Mouse (Mus musculus) frontal cortex, postnatal 36 days (tissue): ENCODE measurements at regions not wholly inside any gene's neighbourhood (a gene's known extent, or its start where the extent isn't known, plus 50 kb on each side); places are given as distances from the start of the nearest gene placed in this dataset.
A peak's percentile ranks its signal among the peaks of the same experiment; 100 is the strongest.

Experiments
- DNase-seq, 2 experiments: peaks; one replicate each; pipeline ENCODE4 v3.0.0; 2022; ENCODE audit warnings: low spot score in 2 of 2

DNA sequence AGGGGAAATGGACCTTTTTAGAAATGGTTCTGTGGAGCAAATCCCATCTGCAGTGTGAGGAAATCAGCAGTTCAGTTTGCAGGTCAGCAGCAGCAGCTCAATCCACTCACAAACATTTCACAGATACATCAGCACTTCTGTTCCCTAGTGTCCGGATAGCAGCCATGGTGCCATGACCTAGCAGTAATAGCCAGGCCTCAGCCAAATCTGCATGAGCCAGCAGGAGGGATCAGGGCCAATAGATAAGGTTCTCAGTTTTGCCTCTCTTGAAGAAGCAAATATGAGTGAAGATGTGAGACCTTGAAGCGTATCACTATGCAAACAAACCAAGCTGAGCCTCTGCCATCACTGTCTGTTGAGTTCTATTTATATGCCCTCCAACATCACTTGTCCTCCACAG is 380.7 kb upstream of the Chrm3 start:
- DNase-seq: no peak

DNA sequence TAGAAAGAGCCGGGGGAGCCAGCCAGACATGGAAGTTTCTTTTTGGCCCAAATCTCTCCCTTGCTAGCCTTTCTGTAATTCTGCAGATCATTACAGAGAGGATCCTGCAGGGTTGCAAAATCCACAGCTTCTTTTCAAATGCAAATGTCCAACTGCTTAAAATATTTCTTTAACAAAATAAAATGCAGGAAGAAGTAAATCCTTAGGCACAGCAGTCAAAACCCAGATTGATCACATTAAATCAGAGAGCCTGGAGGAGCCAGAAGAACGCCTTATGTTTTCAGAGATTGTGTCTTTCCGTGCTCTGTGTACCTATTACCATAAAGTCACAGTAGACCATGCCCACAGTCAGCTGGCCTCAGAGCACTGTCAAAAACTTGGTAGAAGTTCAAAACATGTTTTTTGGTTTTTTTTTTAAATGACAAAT is 365.1 kb upstream of the Chrm3 start:
- DNase-seq: no peak

DNA sequence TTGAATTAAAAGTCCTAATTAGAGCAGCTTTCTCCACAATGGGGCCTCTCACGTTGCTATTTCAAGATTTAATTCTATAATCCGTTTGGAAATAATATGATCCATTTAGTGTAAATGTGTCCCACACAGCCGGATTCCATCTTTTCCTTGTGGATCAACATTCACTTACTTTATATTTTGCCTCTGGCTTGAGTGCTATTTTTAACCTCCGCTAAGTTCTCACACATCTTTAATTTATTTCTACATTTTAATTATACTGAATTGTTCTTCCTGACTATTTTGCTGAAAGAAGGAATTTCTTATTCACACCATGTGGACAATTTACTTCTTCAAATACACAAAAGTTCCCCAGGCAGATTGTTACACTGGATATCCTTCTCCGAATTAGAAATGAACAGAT is 364.7 kb upstream of the Chrm3 start:
- DNase-seq: no peak

DNA sequence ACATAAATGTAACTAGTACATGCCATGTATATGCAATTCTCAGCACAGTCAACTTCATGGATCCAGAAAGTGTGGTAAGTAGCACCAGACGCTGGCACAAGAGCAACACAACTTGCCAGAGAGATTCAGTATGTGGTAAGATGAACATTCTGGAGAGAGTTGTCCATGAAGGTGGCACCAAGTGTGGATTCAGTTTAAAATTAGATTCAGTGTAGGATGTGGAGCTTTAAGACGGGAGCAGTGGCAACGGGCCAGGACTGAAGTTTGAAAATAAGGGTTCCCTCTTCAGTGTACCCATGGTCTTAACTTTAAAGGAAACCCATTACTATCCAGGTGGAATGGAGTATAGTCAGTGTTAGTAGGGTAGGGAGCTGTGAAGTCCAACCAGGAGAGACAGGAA is 360.0 kb upstream of the Chrm3 start:
- peak; percentile 19 to 61 for DNase-seq

DNA sequence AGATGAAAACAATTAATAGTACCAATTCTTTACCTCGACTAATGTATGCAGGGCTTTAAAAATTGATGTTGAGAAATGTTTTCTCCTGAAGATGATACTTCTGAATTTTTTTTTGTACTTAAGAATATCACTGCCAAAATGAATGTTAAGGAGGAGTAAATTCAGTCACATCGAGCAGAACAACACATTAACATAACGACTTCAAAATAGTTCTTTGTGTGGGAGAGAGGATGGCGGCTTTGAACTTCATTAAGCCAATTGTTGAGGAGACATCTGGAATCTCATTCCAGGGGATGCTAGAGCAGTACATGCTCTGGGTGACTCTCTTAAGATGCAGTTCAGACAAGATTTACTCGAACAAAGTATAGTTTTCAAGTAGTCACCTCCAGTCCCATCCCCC is 350.8 kb upstream of the Chrm3 start:
- peak in 1 of 2 experiments; percentile 24 for DNase-seq

DNA sequence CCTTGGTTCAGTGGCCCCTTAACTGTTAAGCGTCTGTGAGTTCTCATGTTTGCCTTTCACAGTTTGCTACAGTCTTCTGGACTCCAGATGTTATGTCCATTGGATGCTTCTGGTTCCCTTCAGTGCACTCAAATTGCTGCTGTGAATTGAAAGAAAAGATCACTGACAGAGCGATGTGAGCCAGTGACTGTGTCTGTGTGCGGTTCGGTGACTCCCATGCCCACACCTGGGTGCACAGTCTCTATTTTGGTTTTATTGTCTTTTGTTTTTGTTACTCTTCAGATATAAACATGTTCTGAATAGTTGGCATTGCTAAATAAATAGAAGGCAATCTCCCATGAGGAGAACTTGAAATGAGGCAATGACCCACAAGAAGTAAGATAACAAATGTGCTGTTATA is 350.3 kb upstream of the Chrm3 start:
- DNase-seq: no peak

DNA sequence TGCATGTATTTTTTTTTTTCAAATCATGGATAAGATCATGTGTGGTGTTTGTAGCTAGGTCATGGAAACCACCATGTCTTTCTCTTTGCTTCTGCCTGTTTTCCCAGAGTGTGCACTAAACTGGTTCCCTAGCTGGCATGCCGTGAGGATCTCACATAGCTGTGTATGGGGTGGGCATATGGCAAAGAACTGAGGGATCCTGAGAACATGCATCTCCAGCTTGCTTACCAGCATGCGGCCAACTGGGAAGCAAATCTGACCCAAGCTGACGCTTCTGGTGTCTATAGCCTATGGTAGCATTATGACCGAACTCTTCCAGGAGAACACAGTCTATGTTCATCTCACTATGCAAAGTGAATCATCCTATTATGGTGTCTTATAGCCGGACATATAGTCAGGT is 336.5 kb upstream of the Chrm3 start:
- DNase-seq: no peak

DNA sequence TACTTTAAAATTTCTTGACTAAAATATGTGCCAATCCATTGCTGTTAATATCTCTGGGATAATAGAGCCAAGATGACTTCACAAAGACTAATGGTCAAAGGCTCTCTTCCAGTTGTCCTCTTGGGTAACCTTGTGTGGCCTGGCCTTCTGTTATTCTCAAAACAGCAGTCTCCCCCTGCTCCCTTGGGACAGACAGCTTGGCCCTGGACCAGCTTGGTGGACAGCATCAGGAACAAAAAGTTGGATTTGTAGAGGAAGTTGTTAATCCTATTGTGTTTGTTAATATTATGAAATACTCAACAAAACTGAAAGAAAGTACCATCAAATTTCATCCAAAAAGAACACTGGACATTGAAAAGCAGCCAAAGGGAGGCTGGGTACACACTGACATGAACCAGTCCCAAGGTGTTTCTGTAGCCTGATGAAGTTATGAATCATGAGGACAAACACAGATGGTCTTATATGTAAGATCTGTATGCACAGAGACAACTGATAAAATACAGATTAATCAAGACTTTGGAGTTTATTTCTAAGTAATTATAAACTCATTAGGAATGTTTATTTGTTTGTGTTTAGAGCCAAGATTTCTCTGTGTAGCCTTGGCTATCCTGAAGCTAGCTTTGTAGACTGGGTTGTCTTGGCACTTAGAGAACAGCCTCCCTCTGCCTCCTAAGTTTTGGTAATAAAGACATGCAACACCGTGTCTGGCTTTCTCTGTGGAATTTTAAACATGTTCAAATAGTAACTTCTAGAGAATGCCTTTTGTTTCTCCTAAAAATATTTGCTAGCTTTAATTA is 335.7 kb upstream of the Chrm3 start:
- DNase-seq: no peak

DNA sequence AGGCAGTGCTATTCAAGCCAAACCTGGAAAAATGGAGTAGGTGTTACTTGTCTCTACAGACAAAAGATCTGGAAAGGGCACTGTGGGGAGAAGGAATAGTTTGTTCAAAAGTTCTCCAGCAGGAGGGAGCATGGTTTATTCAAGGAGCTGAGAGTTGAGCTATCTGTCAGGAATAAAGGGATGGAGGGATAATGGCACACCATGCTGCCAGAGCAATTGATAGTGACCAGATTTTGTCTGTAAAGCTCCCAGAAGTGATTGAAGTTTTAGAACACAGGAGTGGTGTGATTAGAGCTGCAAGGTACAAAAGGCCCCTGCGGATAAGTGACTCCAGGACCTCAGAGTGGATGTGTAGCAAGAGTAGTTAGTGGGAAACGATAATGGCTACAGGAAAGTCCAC is 330.7 kb upstream of the Chrm3 start:
- DNase-seq: no peak

DNA sequence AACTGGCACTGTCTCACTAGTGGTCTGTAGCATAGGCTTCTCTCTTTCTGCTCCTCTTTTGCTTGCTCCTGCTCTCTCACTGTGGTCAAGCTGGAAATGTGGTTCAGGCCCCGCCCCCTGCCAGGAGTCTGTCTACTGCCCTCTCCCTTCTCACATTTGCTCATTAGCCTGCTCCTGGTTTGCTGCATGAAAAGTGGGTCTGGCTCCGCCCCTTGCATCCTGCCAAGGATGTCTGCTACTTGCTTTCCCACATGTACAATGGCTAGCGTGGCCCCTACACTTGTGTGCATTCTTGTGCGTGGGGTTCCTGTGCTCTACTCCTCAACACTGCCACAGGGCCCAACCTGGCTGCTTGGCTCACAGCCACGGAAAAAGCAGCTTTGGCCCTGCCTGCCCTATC is 326.7 kb upstream of the Chrm3 start:
- DNase-seq: no peak

DNA sequence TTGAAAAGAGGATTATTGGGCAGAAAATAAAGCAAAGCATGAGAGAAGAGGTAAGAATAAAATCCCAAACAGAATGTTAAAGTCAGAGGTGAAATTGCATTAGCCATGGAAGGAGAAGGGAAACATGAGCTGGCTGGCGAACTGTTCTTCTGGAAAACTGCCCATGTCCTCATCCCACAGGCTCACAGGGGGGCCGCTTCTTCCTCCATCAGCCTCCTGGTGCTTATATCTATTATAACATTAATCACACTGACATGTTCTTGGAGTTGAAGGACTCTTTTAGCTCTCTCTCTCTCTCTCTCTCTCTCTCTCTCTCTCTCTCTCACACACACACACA is 293.4 kb upstream of the Chrm3 start:
- no peak for DNase-seq

DNA sequence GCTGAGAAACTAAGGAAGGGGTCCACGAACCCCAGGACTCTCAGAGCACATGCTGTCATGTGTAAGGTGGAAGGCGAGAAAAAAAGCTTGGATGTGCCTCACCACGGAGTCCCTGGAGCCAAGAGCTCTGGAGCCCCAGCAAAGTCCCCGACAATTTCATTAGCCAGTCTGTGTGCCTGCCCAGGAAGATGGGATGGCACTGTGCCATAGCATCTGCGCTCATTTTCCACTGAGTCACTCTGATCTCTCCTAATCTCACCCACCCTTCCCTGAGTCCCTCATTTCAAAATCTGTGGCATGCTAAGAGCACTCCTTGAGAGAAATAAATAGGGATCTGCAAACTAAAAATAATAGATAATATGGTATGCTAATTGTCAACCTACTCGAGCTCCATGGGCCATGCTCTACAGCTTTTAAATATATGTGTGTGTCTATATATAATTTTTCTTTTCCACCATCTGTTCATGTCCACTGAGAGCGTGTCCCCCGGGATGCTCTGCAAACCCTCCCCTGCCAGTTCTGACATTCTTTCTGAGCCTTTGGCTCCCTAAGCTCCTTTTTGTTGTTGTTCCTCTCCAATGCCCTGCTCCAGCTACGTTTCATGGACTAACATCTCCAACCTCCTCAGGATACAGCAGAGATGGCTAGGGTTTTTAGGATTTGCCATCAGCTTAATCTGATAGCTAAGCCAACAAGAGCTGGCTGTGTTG is 292.9 kb upstream of the Chrm3 start:
- peak; percentile 73 to 77 for DNase-seq

DNA sequence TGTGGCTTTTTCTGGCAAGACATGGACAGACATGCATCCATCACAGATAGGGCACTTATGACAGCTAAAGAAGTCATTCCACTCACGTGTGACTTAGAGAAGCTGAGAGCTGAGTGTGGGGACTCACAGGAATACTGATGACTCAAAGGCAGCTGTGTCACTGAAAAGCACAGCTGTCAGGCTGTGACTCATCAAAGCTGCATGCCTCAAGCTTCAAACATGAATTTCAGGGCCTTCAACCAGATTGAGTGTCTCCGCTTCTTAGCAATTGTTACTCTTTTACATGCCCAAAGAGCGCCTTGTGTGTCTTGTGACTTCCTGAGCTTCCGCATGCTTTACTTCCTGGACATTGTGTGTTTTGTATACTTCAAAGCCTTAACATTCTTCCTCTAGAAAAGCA is 276.2 kb upstream of the Chrm3 start:
- DNase-seq: peak; percentile 43 to 67

DNA sequence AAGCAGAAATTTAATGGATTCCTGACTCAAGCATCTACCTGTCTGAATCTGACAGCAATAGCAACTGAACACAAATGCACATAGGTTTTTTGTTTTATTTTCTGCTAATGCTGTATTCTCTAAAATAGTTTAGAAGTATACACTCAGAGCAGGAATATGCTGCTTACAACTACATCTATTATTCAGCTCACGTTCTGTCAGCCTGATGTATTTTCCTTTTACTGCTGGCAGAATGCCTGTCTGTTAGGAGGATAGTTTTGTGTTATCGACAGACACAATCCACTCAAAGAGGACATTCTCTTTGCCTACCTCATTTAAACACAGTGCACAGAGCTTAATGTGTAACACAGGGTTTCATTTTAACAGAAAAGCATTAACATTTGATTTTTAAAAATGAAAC is 269.8 kb upstream of the Chrm3 start:
- no peak for DNase-seq

DNA sequence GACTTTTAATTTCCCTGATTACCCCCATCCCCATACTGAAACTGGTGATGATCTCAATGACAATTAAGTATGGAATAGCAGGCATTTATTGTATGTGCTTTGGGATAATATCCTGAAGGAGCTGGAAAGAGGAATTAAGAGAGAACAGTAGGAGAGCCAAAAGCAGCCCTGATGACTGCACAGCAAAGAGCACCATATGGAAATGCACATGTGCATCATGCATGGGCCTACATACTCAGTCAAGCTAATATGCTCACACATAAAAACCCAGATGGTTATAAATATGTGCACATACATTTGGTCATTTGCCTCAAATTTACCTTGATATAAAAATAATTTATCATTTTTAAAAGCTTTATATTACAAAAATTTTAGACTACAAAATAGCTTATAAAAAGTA is 259.0 kb upstream of the Chrm3 start:
- DNase-seq: no peak

DNA sequence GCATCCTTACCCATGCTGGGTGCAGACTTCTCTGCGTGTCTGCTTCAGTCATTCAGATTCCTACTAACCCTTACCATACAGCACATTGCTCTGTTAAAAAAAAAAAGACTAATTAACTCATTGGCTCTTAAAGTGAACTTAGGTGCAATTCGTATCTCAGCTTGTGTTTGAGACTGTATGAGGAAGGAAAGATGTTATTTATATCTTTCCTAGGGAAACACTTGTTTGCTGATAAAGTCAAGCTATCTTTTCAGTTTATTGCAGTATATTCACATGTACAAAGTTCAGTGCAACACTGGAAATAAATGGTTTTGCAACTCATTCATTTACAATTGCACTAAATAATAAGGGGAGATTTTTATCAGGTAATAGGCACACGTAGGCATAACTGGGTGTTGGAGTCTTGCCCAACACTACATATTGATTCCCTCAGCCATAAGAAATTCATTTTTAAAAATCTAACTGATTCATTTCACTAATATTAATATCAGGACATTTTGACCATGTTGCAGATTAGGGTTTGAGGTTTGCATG is 257.8 kb upstream of the Chrm3 start:
- DNase-seq: no peak

DNA sequence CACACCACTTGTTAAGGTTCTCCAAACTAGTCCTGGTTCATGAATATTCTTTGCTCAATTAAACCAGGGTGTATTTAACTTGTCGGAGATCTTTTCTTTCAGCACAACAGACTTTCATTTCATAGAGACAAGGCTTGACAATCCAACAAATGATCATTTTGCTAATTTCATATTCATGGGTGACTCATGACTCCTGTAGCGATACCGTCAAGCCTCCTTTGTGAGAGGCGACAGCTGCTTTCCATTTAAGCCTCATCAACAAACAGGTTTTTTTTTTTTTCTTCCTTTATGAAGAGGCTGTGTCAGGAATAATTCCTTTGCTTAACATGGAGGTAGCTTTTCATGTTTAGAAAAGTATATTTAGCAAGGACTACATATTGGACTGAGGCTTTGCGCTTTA is 214.3 kb upstream of the Chrm3 start:
- peak in 1 of 2 experiments; percentile 13 for DNase-seq

DNA sequence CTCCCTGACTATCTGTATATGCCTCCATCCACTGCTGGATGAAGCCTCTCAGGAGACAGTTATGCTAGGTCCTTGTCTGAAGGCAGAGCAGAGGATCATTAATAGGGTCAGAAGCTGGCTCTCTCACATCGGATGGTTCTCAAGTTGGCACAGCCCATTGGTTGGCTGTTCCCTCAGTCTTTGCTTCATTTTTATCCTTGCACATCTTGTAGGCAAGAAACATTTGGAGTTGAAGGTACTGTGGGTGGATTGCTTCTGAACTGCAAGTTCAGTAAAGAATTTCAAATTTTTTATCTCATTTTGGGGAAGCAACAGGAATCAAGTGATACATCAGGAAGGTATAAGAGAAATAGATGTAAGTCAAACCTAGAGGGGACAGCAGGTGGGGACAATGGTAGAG is 206.2 kb upstream of the Chrm3 start:
- peak in 1 of 2 experiments; percentile 12 for DNase-seq

DNA sequence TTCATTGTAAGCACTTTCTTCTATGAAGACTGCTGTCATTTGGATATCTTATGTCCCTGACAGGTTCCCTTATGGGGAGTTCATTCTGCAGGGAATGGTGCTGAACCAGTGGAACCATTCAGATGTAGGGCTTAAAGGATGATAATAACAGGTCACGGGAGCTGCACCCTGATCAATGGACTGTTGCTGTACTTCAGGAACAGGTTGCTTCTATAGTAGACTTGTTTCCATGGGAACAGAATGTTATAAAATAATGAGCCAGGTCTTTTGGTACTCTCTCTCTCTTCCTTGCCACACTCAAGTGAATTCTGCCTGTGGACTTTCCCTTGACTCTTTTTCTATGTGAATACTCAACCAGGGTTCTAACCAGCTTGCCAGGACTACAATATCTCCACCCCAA is 196.9 kb upstream of the Chrm3 start:
- no peak for DNase-seq

DNA sequence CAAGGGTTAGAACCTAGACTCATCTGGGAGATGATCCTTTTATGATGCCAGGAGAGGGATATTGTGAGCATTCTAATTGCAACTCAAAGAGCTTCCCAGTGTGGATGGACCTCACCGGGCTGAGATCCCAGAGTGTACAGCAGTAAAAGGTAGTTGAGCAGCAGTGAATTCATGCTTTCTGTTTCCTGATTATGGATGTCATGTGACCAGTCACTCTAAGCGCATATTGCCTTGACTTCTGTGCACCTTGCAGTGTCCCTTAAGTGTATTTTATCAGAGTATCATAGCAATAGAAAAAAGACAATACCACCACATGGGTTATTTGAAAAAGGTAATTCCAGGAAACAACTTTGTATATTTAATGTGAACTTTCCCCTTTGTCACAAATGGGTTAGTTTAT is 193.9 kb upstream of the Chrm3 start:
- no peak for DNase-seq

DNA sequence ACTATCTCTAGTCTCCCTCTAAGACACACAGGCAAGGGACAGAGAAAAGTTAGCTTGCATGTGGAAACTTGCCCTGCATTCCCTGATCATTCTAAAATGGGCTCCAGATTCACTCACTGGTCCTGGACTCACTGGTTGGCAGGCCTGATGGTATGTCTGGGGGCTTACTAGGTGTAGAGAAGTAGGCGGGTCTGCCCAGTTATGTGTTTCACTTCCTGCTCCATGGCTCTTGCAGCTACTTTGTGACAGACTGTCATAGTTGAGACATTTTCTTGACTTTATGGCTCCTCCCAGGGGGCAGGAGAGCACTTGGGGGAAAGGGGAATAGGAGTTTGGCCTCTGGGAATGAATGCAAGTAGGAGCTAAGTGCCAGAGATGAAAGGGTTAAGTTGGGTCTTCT is 182.1 kb upstream of the Chrm3 start:
- no peak for DNase-seq

DNA sequence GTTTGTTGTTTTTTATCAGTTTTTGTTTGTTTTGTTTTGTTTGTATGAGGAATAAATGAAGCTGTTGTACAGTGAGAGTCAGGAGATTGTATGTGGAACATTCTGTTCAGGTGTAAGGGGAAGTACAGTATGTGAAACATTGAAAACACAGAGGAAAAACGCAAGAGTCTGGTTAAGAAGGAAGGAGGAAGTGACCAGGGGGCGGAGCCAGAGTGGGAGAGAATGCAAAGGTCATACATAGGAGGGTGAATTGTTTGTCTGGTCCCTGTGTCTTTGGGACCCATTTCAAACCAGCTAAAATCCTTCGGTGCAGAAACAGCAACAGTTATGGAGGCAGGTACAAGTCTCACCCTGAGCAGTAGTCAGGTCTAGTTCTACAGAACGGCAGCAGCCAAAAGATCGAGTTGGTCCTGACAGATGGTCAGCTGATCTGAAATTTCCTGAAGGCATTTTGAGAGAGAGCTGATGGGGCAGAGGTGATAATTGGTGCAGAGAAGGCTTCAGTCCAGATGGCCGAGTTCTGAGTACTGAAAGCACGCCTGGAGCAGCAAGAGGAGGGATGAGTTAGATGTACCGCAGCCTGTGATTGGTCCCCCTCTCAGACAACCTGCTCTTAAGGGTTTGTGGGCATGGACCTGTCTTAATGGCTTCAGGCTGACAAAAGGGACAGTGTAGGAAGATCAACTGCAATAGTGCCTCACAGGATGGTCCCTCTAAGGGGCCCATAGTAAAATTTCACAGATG is 179.7 kb upstream of the Chrm3 start:
- no peak for DNase-seq

DNA sequence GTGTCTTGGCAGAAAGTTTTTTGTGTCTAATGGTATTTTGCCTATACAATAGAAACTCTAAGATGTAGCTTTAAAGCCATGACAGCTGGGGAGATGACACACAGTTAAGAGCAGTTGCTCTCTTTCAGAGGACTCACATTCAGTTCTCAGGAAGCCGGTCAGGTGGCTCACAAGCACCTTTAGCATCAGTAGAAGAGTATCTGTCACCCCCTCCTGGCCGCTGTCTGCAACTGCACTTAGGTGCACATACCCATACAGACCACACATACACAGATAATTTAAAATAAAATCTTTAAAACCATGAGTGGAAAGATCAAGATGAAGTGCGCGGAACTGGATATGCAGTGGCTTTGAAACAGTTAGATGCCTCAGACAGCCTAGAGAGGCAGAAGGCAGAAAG is 178.3 kb upstream of the Chrm3 start:
- DNase-seq: no peak
